Mouse (Mus musculus) lung, postnatal 0 days (tissue): ENCODE data around the gene Khdc4.

Experiments used
- CTCF ChIP-seq: IDR thresholded peaks from 2 replicates; pipeline ENCODE4 v1.5.1; 2016; ENCODE audit warnings: antibody characterized with exemption, mild to moderate bottlenecking
- EP300 ChIP-seq: IDR thresholded peaks from 2 replicates; pipeline ENCODE4 v1.6.1; 2016; ENCODE audit warnings: antibody characterized with exemption, mild to moderate bottlenecking, control low read depth

DNA sequence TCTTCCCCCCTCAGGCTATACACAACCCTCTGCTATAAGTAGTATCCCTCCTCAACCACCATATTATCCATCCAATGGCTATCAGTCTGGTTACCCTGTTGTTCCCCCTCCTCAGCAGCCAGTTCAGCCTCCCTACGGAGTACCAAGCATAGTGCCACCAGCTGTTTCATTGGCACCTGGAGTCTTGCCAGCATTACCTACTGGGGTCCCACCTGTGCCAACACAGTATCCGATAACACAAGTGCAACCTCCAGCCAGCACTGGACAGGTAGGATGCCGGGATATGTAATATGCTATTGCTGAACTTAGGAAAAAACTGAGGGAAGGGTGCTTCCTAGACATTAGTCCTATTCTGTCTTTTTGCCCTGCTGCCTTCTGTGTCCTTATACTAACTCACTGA is 14.6 kb downstream of the Khdc4 start:
- TF ChIP-seq EP300 (no peak), CTCF (no peak)
